Mouse (Mus musculus) liver, embryonic 11.5 days (tissue): ENCODE data around the gene Ror2. TPM values are rescaled to one million over a fixed set of nuclear protein-coding genes. Genes with fewer than 3 reads are reported as not detected.

Experiments used
- ATAC-seq: fragments of 200-750 bp; cut with Nextera tagmentation; replicated peaks from 2 replicates; pipeline ENCODE4 v1.8.0; 2017; ENCODE audit warnings: moderate number of reproducible peaks, mild to moderate bottlenecking, moderate TSS enrichment, moderate library complexity; ENCODE audit not compliant: low FRiP score
- DNase-seq: peaks from one replicate; pipeline ENCODE4 v3.0.0-alpha.2; 2017; ENCODE audit warnings: low spot score
- H3K27ac ChIP-seq: fragments of 300-500 bp; sonication (generic); 2 replicates; pipeline ENCODE4 v1.5.1; 2014; ENCODE audit warnings: mild to moderate bottlenecking, low read depth, low read length, control low read depth
- H3K27me3 ChIP-seq: fragments of 300-500 bp; sonication (generic); replicated peaks from 2 replicates; pipeline ENCODE4 v1.6.1; 2014; ENCODE audit warnings: low read length, mixed read lengths; ENCODE audit not compliant: control insufficient read depth, insufficient read depth
- H3K36me3 ChIP-seq: fragments of 300-500 bp; sonication (generic); 2 replicates; pipeline ENCODE4 v1.6.1; 2014; ENCODE audit warnings: mild to moderate bottlenecking, low read length, moderate library complexity, mixed read lengths; ENCODE audit not compliant: control insufficient read depth, insufficient read depth
- H3K4me1 ChIP-seq: fragments of 300-500 bp; sonication (generic); replicated peaks from 2 replicates; pipeline ENCODE4 v1.6.1; 2014; ENCODE audit warnings: low read length, mixed read lengths; ENCODE audit not compliant: control insufficient read depth, insufficient read depth
- H3K4me2 ChIP-seq: fragments of 300-500 bp; sonication (generic); 2 replicates; pipeline ENCODE4 v1.6.1; 2014; ENCODE audit warnings: mild to moderate bottlenecking, control low read depth, moderate library complexity
- H3K4me3 ChIP-seq: fragments of 300-500 bp; sonication (generic); 2 replicates; pipeline ENCODE4 v1.5.1; 2014; ENCODE audit warnings: low read depth, low read length, control low read depth
- H3K9ac ChIP-seq: fragments of 300-500 bp; sonication (generic); 2 replicates; pipeline ENCODE4 v1.6.1; 2014; ENCODE audit warnings: low read depth, low read length, control low read depth
- H3K9me3 ChIP-seq: fragments of 300-500 bp; sonication (generic); 2 replicates; pipeline ENCODE4 v1.6.1; 2016; ENCODE audit warnings: low read length, inconsistent platforms, mixed read lengths; ENCODE audit not compliant: control insufficient read depth
- WGBS: fragments of 180-500 bp; shearing (Covaris S2); extraction: QIAGEN DNeasy Blood & Tissue Kit; methylation state at CpG from one replicate; pipeline ENCODE4 v1.1.7; 2014; 5-methylcytosine and 5-hydroxymethylcytosine counted together
- polyA plus RNA-seq: library from polyadenylated mRNA; unstranded; fragments of >200 nt; fragmentation: Nextera tagmentation; extraction: Ambion mirVana; gene quantifications from 2 replicates; pipeline ENCODE4 v1.2.1, GENCODE M21; 2014

The Ror2 gene
- polyA plus RNA-seq, 1 experiment from 2014 or later, result 4.3 TPM

GRCm38 (mm10) chr13:53163060-53163459 is 122.9 kb downstream of the Ror2 start:
- no peak overlapping the region for H3K9ac ChIP-seq
- no peaks in the 10 kb centered on the region for H3K9me3 ChIP-seq
- ATAC-seq (no peak), DNase-seq (no peak)
- no peak overlapping the region for H3K4me2 ChIP-seq
- no peak overlapping the region for H3K27ac ChIP-seq
- no peaks in the 10 kb centered on the region for H3K36me3 ChIP-seq
- H3K4me1 ChIP-seq, result no peaks in the 10 kb centered on the region; the same call in 1 of the 2 replicates
- H3K27me3 ChIP-seq, result no peaks in the 10 kb centered on the region
- no peak overlapping the region for H3K4me3 ChIP-seq
- WGBS, result 83% methylated on average over 8 of the region's 8 CpGs

GRCm38 (mm10) chr13:53159501-53159900 is 126.4 kb downstream of the Ror2 start:
- no peak for ATAC-seq
- Histone ChIP-seq H3K9me3 (no peaks in the 10 kb centered on the region), H3K4me2 (no peak overlapping the region), H3K27me3 (no peaks in the 10 kb centered on the region), H3K36me3 (no peaks in the 10 kb centered on the region), H3K4me1 (no peaks in the 10 kb centered on the region; the same call in 1 of the 2 replicates), H3K27ac (no peak overlapping the region), H3K9ac (no peak overlapping the region), H3K4me3 (no peak overlapping the region)
- DNase-seq, result no peak
- 84% methylated on average over 5 of the region's 6 CpGs for WGBS

- Histone ChIP-seq H3K4me2 (no peak overlapping the region), H3K9ac (no peak overlapping the region), H3K4me3 (no peak overlapping the region), H3K27me3 (no peaks in the 10 kb centered on the region), H3K4me1 (no peaks in the 10 kb centered on the region; the same call in 1 of the 2 replicates), H3K36me3 (no peaks in the 10 kb centered on the region), H3K27ac (no peak overlapping the region), H3K9me3 (no peaks in the 10 kb centered on the region)
- DNase-seq, result no peak
- 70% methylated on average over 9 of the region's 9 CpGs for WGBS
- ATAC-seq, result no peak
Measured at GRCm38 (mm10) chr13:53158405-53159005, 127.4 kb downstream of the Ror2 start.

- no peak overlapping the region for H3K4me3 ChIP-seq
- ATAC-seq (no peak), DNase-seq (no peak)
- H3K36me3 ChIP-seq, result no peaks in the 10 kb centered on the region
- no peaks in the 10 kb centered on the region for H3K9me3 ChIP-seq
- H3K27me3 ChIP-seq, result no peaks in the 10 kb centered on the region
- H3K27ac ChIP-seq, result no peak overlapping the region
- H3K4me2 ChIP-seq, result no peak overlapping the region
- no peaks in the 10 kb centered on the region for H3K4me1 ChIP-seq
- no peak overlapping the region for H3K9ac ChIP-seq
- WGBS, result 77% methylated on average over 15 of the region's 15 CpGs
Measured at GRCm38 (mm10) chr13:53156911-53157310, 129.0 kb downstream of the Ror2 start.

GRCm38 (mm10) chr13:53156282-53156681 is 129.6 kb downstream of the Ror2 start:
- H3K4me1 ChIP-seq, result no peaks in the 10 kb centered on the region
- WGBS, result 74% methylated on average over 6 of the region's 6 CpGs

GRCm38 (mm10) chr13:53145511-53145910 is 140.4 kb downstream of the Ror2 start:
- H3K4me1 ChIP-seq, result peaks cover 4% of the 10 kb centered on the region; the same call in 1 of the 2 replicates

More at GRCm38 (mm10) chr13:53156282-53156681, 129.6 kb downstream of the Ror2 start:
- Histone ChIP-seq H3K27ac (no peak overlapping the region), H3K27me3 (no peaks in the 10 kb centered on the region), H3K9ac (no peak overlapping the region), H3K4me3 (no peak overlapping the region), H3K4me2 (no peak overlapping the region), H3K9me3 (no peaks in the 10 kb centered on the region), H3K36me3 (no peaks in the 10 kb centered on the region)
- DNase-seq (no peak), ATAC-seq (no peak)

GRCm38 (mm10) chr13:53143076-53143475 is 142.8 kb downstream of the Ror2 start:
- H3K27me3 ChIP-seq, result no peaks in the 10 kb centered on the region
- no peaks in the 10 kb centered on the region for H3K36me3 ChIP-seq
- 37% methylated on average over 5 of the region's 5 CpGs for WGBS
- peaks cover 4% of the 10 kb centered on the region; the same call in 1 of the 2 replicates for H3K4me1 ChIP-seq
- no peak overlapping the region for H3K4me2 ChIP-seq
- no peak for ATAC-seq
- no peak overlapping the region for H3K9ac ChIP-seq
- no peak overlapping the region for H3K27ac ChIP-seq
- no peak for DNase-seq
- no peak overlapping the region for H3K4me3 ChIP-seq
- H3K9me3 ChIP-seq, result no peaks in the 10 kb centered on the region

More at GRCm38 (mm10) chr13:53145511-53145910, 140.4 kb downstream of the Ror2 start:
- Histone ChIP-seq H3K9ac (no peak overlapping the region), H3K27ac (no peak overlapping the region), H3K4me2 (no peak overlapping the region), H3K36me3 (no peaks in the 10 kb centered on the region), H3K4me3 (no peak overlapping the region), H3K27me3 (no peaks in the 10 kb centered on the region), H3K9me3 (no peaks in the 10 kb centered on the region)
- DNase-seq (no peak), ATAC-seq (no peak)
- WGBS, result 67% methylated on average over 3 of the region's 3 CpGs

- Histone ChIP-seq H3K9ac (no peak overlapping the region), H3K36me3 (no peaks in the 10 kb centered on the region), H3K4me1 (peaks cover 4% of the 10 kb centered on the region; the same call in 1 of the 2 replicates), H3K27ac (no peak overlapping the region), H3K27me3 (no peaks in the 10 kb centered on the region), H3K4me3 (no peak overlapping the region), H3K9me3 (no peaks in the 10 kb centered on the region), H3K4me2 (no peak overlapping the region)
- ATAC-seq (no peak), DNase-seq (no peak)
- WGBS, result 91% methylated on average over 10 of the region's 10 CpGs
Measured at GRCm38 (mm10) chr13:53142268-53142667, 143.7 kb downstream of the Ror2 start.

GRCm38 (mm10) chr13:53140298-53140697 is 145.6 kb downstream of the Ror2 start:
- no peak for DNase-seq
- no peaks in the 10 kb centered on the region for H3K9me3 ChIP-seq
- H3K27me3 ChIP-seq, result no peaks in the 10 kb centered on the region
- 88% methylated on average over 2 of the region's 2 CpGs for WGBS
- no peak for ATAC-seq
- no peak overlapping the region for H3K4me3 ChIP-seq
- no peak overlapping the region for H3K9ac ChIP-seq
- H3K4me1 ChIP-seq, result peaks cover 4% of the 10 kb centered on the region; the same call in 1 of the 2 replicates
- H3K4me2 ChIP-seq, result no peak overlapping the region
- H3K27ac ChIP-seq, result no peak overlapping the region
- H3K36me3 ChIP-seq, result no peaks in the 10 kb centered on the region
